14 mouse cellular contexts compared by ENCODE assay signal in the genomic region with DNA sequence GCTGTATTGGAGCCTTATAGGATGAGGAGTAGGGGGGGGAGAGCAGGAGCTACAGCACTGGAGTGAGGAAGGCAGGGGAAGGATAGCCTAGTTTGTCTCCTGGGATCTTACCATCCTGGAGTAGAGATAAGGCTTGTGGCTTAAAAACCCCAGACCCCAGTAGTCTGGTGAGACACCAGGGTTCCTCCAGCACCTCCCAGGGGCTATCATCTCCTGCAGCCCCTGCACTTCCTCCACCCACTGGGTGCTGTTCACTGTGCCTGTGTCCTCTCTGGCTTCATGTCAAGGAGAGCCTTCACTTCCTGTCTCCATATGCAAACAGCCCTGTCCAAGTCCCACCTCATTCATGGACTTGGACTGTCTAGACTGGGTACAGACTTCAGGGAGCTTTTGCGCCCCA.
"Had no signal": no experiment of that assay in that cellular context is flagged by ENCODE, and none has a peak within 500 bp of the region (broad histone marks: within the 10 kb centered on the region; RNA-seq: fewer than 3 reads in every experiment).

No protein-coding gene starts in this region.

- H3K36me3 ChIP-seq: stomach, embryonic 15.5 days had no signal

- H3K9me3 ChIP-seq: megakaryocyte, embryonic 14.5 days; midbrain, embryonic 13.5 days; midbrain, embryonic 15.5 days; neural tube, embryonic 12.5 days; stomach, embryonic 15.5 days had no signal

- H3K9ac ChIP-seq: lung, embryonic 14.5 days; midbrain, embryonic 13.5 days; midbrain, embryonic 15.5 days; neural tube, embryonic 12.5 days; stomach, embryonic 15.5 days had no signal

- H3K4me1 ChIP-seq: stomach, embryonic 15.5 days had no signal

- ATAC-seq: midbrain, embryonic 13.5 days; midbrain, embryonic 15.5 days had no signal

- DNase-seq: lung, adult 18-20 months; lung, embryonic 14.5 days; lung, postnatal 10 days; lung, postnatal 4 days; right cerebral cortex, postnatal 14 days; thymus, adult 2 months; thymus, postnatal 25 days; thymus, postnatal 4 days had no signal

- H3K27ac ChIP-seq: midbrain, embryonic 13.5 days; midbrain, embryonic 15.5 days; neural tube, embryonic 12.5 days; stomach, embryonic 15.5 days; stomach, postnatal 0 days had no signal

- H3K27me3 ChIP-seq: megakaryocyte, embryonic 14.5 days; midbrain, embryonic 13.5 days; midbrain, embryonic 15.5 days; neural tube, embryonic 12.5 days; stomach, embryonic 15.5 days had no signal

- H3K4me3 ChIP-seq: megakaryocyte, embryonic 14.5 days; midbrain, embryonic 13.5 days; midbrain, embryonic 15.5 days; neural tube, embryonic 12.5 days; stomach, embryonic 15.5 days had no signal
